Mouse (Mus musculus): Measurements from ENCODE around the gene Prpf4b. TPM values are rescaled to one million over a fixed set of nuclear protein-coding genes. Genes with fewer than 3 reads are reported as not detected.
"Not testable (repeated sequence)": the region's sequence is repeated elsewhere in the genome, so short reads cannot be mapped to it uniquely, and the experiment has no call there.

Gene Prpf4b
- polyA plus RNA-seq, 1 experiment, result 111 TPM

DNA sequence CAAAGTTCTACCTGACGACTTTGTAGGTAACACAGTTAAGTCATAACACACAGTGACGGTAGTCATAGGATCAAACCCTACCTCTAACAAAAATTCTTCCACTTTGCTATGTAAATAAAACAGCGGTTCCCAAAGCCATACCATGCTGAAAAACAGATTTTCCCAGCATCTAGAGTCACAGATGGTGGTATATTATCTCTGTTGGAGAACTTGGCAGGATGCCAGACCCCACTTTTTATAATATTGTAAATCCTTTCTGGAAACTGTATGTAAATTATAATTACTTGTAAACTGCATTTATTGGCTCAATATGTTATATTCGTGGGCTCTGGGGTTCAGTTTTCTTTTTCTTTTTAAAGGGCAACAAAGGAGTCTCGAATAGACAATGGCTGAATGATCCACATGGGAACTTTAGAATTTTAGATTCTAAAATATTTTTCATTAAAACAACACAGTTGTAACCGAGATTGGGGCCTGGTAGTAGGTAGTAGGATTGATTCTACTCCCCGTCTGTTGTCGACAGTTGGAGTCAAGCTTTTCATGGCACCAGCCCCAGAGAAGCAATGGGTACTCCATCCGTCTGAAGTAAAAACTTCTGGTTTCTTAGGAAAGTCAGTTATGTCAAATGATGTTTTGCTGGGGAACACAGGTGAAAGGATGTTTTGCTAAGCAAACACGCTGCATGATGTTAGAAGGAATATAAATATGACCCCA is 60.0 kb downstream of the Prpf4b start:
- DNase-seq (ENCODE audit: extremely low spot score in 1 of 2, low spot score in 1 of 2), result peak in 1 of 2 experiments; percentile 43

DNA sequence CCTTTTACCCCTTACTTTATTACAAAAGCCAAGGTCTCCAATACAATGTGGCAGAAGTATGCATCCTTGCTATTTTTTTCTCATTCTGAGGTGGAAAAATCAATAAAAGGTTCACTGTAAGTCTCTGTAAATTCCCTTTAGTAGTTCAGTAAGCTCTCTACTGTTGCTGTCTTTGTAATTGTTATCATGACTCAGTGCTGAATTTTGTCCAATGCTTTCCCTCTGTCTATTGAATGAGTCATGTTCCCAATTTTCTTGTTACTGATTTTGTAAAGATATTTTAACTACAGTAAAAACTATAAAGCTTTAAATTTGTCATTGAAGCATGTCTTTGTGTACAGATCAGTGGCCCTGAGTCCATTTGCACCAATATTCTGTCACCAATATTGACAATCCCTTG is 67.3 kb downstream of the Prpf4b start:
- peak in 1 of 2 experiments; percentile 16 for DNase-seq (ENCODE audit: extremely low spot score in 1 of 2, low spot score in 1 of 2)

DNA sequence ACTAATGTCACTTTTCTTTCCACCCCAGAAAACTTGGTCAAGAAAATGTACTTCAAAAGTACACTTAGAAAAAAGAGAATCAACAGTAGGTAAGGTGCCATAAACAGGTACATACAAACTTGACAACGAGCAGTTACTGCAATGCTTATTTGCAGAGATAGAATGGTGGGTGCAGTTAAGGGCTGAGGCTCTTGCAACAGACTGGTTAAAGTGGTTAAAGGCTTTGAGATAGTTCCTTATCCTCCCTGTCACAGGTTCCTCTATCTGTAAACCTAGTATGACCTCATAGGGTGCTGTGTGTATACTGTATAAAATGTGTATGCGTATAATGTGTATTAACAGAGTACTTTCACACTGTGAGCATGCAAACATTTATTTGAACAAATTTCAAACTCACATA is 76.3 kb downstream of the Prpf4b start:
- not testable (repeated sequence) for DNase-seq (ENCODE audit: extremely low spot score in 1 of 2, low spot score in 1 of 2)

Other genes starting within 250 kb of the Prpf4b start
- 8.0 and 8.9 TPM in 2 replicates for gene Pxdc1, start 221.8 kb upstream of the Prpf4b start, polyA plus RNA-seq (2012; rRNA removed)
- not detected in 2 replicates for gene Fam50b, start 140.5 kb upstream of the Prpf4b start, polyA plus RNA-seq (2012; rRNA removed)
- 2.6 and 2.8 TPM in 2 replicates for gene Fam217a, start 49.0 kb downstream of the Prpf4b start, polyA plus RNA-seq (2012; rRNA removed)
- not detected in 2 replicates for gene 4933417A18Rik, start 49.1 kb downstream of the Prpf4b start, polyA plus RNA-seq (2012; rRNA removed)
- 0.30 and 0.44 TPM in 2 replicates for gene Eci3, start 88.5 kb downstream of the Prpf4b start, polyA plus RNA-seq (2012; rRNA removed)
- gene Eci2, start 151.8 kb downstream of the Prpf4b start, polyA plus RNA-seq (2012; rRNA removed), result 62.7 and 68.7 TPM in 2 replicates